Mouse (Mus musculus) spleen, postnatal 0 days (tissue): ENCODE data around the gene Cst12. TPM values are rescaled to one million over a fixed set of nuclear protein-coding genes. Genes with fewer than 3 reads are reported as not detected.

Experiments used
- polyA plus RNA-seq: library from polyadenylated mRNA; unstranded; fragments of >200 nt; fragmentation: Nextera tagmentation; extraction: Ambion mirVana; gene quantifications from 2 replicates; pipeline ENCODE4 v1.2.1, GENCODE M21; 2015

Cst12 gene
- polyA plus RNA-seq: not detected in 2 replicates

DNA sequence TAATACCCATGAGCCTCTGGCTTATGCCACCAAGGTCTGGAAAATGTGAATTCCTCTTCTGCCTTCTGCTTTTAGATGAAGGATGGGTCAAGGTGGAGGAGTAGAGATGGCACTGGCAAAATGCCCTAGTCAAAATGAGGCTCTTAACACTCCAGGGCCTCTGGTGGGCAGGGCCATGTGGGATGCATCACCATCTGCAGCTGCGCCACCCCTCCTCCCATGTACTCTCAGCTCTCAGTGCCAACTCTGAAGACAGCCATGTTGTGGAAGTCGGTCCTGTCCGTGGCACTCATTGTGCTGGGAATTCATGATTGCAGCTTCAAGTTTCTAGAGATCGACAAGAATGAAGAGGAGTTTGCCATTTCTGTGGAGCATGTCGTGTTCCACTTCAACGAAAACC lies at the start of gene Cst12:
TSS of gene Cst12 (plus strand) at position 220 of the 400 bp plus-strand sequence.

DNA sequence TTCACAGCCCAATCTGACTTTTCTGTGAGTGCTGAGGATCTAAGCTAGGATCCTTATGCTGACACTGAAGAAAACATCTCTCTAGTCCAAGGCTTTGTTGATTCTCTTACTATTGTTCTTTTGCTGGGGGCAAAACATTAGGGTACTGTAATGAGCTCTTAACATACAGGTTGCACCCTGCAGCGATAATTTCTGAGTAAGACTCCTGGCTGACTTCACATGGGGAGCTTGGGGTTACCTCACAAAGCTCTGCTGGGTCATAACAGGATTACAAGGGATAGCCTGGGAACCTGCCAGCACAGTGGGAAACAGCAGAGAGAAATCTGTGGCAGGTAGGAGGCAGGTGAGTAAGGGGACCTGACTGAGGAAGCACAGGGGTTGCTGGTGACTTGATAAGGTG lies 39.1 kb upstream of the Cst12 start, which contains the start of gene Cstl1:
TSS of gene Cstl1 (plus strand) at position 301 of the 400 bp plus-strand sequence.

DNA sequence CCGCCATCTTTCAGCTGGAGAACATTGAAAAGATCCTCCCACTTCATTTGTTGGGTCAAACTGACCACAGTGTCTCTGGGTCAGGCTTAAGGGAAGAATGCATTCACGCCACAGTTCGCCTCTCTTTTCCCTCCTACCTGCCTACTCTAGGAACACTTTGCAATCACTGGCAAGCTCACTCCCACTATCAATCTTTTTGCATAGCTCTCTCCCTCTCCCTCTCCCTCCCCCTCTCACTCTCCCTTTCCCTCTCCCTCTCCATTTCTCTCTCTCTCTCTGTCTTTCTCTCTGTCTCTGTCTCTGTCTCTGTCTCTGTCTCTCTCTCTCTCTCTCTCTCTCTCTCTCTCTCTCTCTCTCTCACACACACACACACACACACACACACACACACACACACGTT lies 17.8 kb upstream of the Cst12 start, which contains the start of gene Cst11:
TSS of gene Cst11 (minus strand) at position 101 of the 400 bp plus-strand sequence.

DNA sequence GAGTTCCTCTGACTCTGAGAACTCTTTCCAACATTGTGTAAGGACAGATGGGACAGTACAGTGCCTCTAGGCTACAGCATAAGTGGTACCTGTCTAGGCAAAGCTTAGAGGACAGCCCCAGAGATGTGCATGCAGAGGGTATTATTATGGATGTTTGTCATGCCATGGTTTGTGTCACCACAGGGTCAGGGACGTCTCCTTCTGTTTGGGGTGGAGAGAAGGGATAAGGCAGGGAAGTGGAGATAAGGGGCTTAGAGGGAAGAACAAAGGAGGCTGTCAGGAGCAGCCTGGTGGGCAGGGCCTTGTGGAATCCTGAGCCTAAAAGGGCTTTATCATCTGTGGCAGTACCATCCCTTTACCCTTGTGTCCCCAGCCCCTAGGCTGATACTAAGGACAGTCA lies 7.5 kb upstream of the Cst12 start, which contains the start of gene 8030411F24Rik:
TSS of gene 8030411F24Rik (plus strand) at position 301 of the 400 bp plus-strand sequence.

DNA sequence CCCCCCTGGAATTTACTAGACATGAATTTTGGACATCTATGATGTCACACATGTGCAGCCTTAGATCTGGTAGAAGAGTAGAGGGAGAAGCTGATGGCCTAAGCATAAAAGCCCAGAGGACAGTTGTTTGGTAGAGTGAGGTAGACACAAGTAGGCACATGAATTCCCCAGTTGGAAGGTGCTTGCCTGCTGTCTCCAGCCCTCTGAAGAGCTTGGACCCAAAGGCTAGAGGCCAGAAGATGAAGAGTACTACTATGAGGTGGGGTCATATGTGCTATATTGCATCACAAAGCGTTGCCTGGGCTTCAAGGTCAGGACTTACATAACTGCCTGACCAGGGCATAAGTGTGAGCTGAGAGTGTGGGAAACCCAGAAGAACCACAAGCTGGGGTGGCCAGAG lies 9.3 kb downstream of the Cst12 start, which contains the start of gene Cst8:
TSS of gene Cst8 (plus strand) at position 301 of the 400 bp plus-strand sequence.

DNA sequence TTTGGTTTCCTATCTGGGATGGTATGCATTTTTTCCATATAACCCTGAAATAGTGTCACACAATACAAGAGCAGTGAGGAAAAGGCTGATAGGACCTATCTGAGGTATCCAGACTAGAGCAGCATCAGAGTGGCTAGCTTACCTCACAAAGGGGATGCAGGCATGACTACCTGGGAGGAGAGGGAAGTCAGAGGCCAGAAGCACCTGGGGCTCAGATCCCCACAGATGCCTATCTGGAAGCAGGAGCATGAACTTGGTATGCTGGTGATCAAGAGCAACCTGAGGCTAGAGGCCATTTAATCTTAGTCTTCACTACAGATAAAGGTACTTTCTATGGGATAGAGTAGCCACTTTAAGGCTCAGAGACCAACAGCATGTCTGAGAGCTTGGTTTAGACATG lies 30.7 kb downstream of the Cst12 start, which contains the start of gene Cst13:
TSS of gene Cst13 (plus strand) at position 173 of the 400 bp plus-strand sequence.

DNA sequence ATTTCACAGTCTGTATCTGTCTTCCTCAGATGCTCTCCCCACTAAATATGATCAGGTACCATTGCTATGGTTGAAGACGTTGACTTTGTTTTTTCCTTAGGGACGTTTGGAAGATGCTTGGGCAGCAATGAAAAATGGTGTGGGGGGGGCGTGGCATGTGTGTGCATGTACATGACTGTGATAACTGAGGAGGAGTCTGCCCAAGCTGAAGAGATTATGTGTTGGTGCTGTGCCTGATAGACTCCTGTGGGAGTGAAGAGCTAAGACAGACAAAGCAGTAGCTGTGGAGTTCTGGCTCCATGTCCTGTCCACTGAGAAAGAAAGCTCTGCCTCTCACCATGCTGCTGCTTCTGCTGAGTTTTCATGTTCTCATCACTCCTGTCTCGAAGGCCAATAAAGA lies 45.8 kb downstream of the Cst12 start, which contains the start of gene Cst9:
TSS of gene Cst9 (plus strand) at position 236 of the 400 bp plus-strand sequence.

Other genes with a start within 250 kb of the Cst12 start
- 75.2 and 80.6 TPM in 2 replicates for gene Nxt1, start 116.8 kb upstream of the Cst12 start, polyA plus RNA-seq
- gene Gzf1, start 108.3 kb upstream of the Cst12 start, polyA plus RNA-seq: 6.9 and 8.1 TPM in 2 replicates
- 0.45 and 0.70 TPM in 2 replicates for gene Napb, start 56.9 kb upstream of the Cst12 start, polyA plus RNA-seq
- gene Cstl1, start 39.0 kb upstream of the Cst12 start, polyA plus RNA-seq: not detected in 2 replicates
- not detected in 2 replicates for gene Cst11, start 17.9 kb upstream of the Cst12 start, polyA plus RNA-seq
- gene 8030411F24Rik, start 7.4 kb upstream of the Cst12 start, polyA plus RNA-seq: not detected in 2 replicates
- not detected in 2 replicates for gene Cst8, start 9.4 kb downstream of the Cst12 start, polyA plus RNA-seq
- not detected in 2 replicates for gene Cst13, start 30.7 kb downstream of the Cst12 start, polyA plus RNA-seq
- gene Cst9, start 45.8 kb downstream of the Cst12 start, polyA plus RNA-seq: 0.31 and 0.73 TPM in 2 replicates
- gene 9230104L09Rik, start 75.7 kb downstream of the Cst12 start, polyA plus RNA-seq: not detected in 2 replicates
- 328 and 437 TPM in 2 replicates for gene Cst3, start 86.3 kb downstream of the Cst12 start, polyA plus RNA-seq
- gene Gm1330, start 213.9 kb downstream of the Cst12 start, polyA plus RNA-seq: not detected in 2 replicates
- not detected in 2 replicates for gene Gm10750, start 227.9 kb downstream of the Cst12 start, polyA plus RNA-seq